Mouse (Mus musculus): ENCODE results near the gene Nampt.
A peak's percentile ranks its signal among the peaks of the same experiment; 100 is the strongest.
"Not testable (repeated sequence)": the region's sequence is repeated elsewhere in the genome, so short reads cannot be mapped to it uniquely, and the experiment has no call there.

Nampt gene

DNA sequence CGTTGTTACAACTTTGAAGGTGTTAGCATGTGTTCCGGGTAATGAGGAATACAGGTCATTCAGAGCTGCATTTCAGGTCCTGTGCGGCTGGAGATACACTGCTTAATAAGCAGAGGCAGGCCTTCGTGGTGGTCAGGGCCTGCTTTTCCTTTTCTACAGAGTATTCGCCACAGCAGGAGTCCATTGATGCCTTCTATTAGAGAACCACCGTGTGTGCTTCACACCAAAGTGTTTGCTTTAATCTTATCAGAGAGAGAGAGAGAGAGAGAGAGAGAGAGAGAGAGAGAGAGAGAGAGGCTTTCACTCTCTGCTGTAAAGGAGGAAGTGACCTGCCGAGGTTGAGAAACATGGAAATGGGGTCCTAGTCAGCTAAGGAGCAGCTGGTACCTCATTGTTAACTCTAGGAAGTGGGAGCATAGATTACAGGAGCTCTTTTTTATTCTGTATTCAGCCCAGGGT lies 22.1 kb downstream of the Nampt start:
- no peak for DNase-seq (ENCODE audit: low spot score in 2 of 2)

GRCm38 (mm10) chr12:32846325-32846724 lies 27.0 kb downstream of the Nampt start:
- DNase-seq (ENCODE audit: low spot score in 2 of 2), result no peak

GRCm38 (mm10) chr12:32853757-32854156 lies 34.4 kb downstream of the Nampt start:
- no peak for DNase-seq (ENCODE audit: low spot score in 2 of 2)

DNA sequence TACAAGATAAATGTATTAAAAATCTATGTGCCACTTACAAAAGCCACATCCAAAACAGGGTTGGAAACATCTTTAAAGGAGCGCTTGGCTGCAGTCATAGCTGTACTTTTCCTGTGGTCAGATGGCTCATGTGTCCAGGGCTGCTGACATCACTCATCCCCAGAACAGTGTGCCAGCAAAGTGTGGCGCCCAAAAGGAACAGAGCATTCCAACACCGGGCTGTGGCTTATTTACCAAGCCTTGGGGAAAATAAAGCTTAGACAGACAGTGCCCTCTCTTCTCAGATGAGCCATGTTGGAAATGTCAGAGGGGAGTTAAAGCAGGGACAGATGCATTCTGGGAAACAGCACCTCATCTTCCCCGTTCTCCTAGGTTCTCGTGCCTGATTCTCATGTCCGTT lies 35.5 kb downstream of the Nampt start:
- DNase-seq (ENCODE audit: low spot score in 2 of 2), result no peak

- DNase-seq (ENCODE audit: low spot score in 2 of 2), result no peak
These were observed 36.1 kb downstream of the Nampt start for GRCm38 (mm10) chr12:32855398-32855797.

DNA sequence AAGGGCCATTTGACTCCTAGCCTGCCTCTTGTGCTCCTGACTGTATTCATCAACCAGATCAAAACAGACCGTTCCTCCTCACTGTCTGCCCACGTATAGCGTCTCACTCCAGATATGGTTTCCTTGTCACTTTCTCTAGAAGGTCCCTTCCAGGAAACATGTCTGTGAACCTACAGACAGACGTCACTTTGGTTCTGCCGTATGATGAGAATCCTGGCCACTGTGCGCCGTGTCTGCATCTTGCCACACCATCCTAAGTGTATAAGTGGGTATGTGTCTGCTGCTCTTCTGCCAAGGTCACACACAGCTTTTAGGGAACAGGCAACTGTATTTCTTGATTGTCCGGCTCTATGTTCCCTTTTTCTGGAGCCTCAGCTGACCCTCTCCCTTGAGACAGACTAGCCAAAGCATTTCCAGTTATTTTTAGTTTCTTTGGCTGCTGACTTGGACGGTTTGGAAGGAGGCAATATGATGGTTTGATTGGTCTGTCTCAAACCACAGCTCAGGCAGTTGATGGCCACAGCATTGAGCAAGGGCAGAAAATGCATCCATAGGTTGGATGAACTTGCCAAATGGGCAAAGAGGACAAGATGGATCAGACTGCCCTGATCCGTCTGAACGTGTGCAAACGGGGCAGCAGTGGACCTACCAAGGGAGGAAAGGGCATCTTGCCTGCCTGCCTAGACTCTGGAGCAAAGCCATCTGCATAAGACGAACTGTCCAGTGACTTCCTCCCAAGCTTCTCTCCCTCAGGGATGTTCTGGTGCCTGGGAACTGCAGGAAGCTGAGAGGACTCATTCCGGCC lies 37.6 kb downstream of the Nampt start:
- no peak for DNase-seq (ENCODE audit: low spot score in 2 of 2)

- no peak for DNase-seq (ENCODE audit: low spot score in 2 of 2)
These were observed 39.1 kb downstream of the Nampt start for GRCm38 (mm10) chr12:32858444-32858843.

- DNase-seq (ENCODE audit: low spot score in 2 of 2), result no peak
These were observed 41.5 kb downstream of the Nampt start for GRCm38 (mm10) chr12:32860820-32861219.

GRCm38 (mm10) chr12:32870815-32871214 lies 51.5 kb downstream of the Nampt start:
- DNase-seq (ENCODE audit: low spot score in 2 of 2), result no peak

GRCm38 (mm10) chr12:32877500-32877899 lies 58.2 kb downstream of the Nampt start:
- no peak for DNase-seq (ENCODE audit: low spot score in 2 of 2)

- DNase-seq (ENCODE audit: low spot score in 2 of 2), result no peak
These were observed 58.7 kb downstream of the Nampt start for GRCm38 (mm10) chr12:32877964-32878571.

DNA sequence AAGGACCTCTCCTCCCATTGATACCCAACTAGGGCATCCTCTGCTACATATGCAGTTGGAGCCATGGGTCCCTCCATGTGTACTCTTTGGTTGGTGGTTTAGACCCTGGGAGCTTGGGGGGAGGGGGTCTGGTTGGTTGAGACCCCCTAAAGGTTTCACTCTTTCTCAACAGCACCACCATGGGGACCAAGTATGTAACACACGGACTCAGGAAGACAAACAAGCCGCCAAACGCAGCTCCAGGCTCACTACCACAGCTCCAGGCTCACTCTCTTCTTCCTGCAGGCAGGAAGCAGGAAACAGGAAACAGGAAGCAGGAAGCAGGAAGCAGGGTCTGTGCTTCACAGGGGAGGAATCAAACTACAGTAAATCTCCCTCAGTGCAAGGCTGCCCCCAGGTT lies 60.0 kb downstream of the Nampt start:
- no peak for DNase-seq (ENCODE audit: low spot score in 2 of 2)

- DNase-seq (ENCODE audit: low spot score in 2 of 2), result peak in 1 of 2 experiments; percentile 34
These were observed 65.0 kb downstream of the Nampt start for GRCm38 (mm10) chr12:32884356-32884755.

DNA sequence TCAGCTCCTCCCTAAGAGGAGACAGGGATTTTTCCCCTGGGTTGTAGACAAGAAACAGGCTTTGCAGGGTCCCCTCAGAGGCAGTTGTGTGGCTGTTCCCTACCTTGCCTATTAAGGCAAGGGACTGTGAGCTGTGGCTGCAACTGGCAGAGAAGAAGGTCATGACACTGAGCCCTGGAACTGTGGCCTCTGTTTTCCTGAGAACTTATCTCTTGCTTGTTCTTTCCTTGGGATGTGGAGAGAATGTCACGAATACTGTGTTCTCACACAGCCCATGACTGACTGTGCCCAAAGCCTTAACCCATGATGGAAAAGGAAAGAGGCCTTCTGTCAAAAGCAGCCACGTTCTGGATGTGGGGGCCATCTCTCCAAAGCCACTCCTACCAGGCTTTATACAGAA lies 65.7 kb downstream of the Nampt start:
- DNase-seq (ENCODE audit: low spot score in 2 of 2), result no peak

DNA sequence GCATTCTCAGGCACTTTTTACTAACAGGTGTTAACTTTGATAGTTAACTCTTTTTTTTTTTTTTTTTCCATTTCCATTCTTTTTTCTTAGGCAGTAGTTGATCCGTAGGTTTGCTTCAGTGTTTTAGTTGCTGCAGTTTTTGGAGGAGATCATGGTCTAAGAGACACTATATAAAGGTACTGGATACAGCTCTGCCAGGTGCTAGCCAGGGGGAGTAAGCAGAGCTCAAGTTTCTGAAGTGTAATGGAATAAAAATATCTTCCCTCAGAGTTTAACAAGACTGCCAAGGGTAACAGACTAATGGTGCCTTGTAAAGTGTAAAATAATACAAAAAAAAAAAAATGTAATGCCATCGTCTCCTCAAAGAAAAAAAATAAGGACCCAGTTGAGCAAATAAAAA lies 67.0 kb downstream of the Nampt start:
- no peak for DNase-seq (ENCODE audit: low spot score in 2 of 2)

GRCm38 (mm10) chr12:32888226-32888625 lies 68.9 kb downstream of the Nampt start:
- no peak for DNase-seq (ENCODE audit: low spot score in 2 of 2)

- DNase-seq (ENCODE audit: low spot score in 2 of 2), result no peak
These were observed 70.5 kb downstream of the Nampt start for GRCm38 (mm10) chr12:32889846-32890245.

- no peak for DNase-seq (ENCODE audit: low spot score in 2 of 2)
These were observed 71.1 kb downstream of the Nampt start for GRCm38 (mm10) chr12:32890455-32890854.

GRCm38 (mm10) chr12:32891271-32891670 lies 71.9 kb downstream of the Nampt start:
- not testable (repeated sequence) for DNase-seq (ENCODE audit: low spot score in 2 of 2)

- peak in 1 of 2 experiments; percentile 67 for DNase-seq (ENCODE audit: low spot score in 2 of 2)
These were observed 73.9 kb downstream of the Nampt start for GRCm38 (mm10) chr12:32893212-32893611.

DNA sequence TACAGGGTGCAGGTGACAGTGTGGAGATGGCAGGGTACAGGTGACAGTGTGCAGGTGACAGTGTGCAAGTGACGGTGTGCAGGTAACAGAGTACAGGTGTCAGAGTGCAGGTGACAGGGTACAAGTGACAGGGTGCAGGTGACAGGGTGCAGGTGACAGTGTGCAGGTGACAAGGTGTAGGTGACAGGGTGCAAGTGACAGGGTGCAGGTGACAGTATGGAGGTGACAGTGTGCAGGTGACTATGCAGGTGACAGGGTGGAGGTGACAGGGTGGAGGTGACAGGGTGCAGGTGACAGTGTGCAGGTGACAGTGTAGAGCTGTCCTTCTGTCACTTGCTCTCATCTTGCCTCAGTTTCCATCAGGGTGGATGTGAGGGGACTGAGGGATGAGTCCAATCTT lies 76.5 kb downstream of the Nampt start:
- DNase-seq (ENCODE audit: low spot score in 2 of 2), result no peak

GRCm38 (mm10) chr12:32896496-32896895 lies 77.2 kb downstream of the Nampt start:
- DNase-seq (ENCODE audit: low spot score in 2 of 2), result no peak

Measured in spleen, postnatal 4 days (tissue).